Comparison of ENCODE assay signal across 9 mouse cellular contexts in the genomic region with DNA sequence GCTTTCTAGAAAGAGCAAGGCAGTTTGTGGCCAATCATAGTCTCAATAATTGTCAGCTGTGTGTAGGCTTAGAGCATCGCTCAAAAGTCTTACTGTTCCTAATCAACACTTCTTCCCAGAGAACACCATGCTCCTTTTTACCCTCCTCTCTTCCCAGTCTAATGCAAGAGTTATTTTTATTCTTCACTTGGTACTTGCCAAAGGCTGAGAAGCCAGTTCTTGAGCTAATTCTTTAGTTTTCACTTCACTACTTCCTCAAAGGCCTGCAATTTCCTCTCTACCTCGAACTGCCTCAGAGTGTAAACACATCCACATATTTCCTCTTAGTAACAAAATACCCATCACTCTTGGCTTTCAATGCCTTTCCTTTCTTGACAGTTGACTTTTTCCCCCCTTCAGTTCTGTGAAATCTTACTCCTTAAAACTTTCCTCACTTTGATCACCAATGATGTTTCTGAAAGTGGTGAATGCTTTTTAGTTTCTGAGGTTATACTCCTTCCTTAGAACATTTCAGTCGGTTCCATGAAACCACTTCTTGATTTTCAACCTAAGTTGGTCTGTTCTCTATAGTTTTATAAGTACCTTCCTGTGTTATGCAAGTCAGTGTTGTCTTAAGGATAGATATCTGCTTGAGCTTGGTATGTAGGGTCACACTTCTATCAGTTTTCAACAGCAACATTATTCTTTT. TPM values are rescaled to one million over a fixed set of nuclear protein-coding genes. Genes with fewer than 3 reads are reported as not detected.
DNase-seq lines count a peak whose midpoint lies in the region; ATAC-seq and TF ChIP-seq lines count a peak whose summit lies in the region.
"Had no signal": no experiment of that assay in that cellular context is flagged by ENCODE, and none has a peak within 500 bp of the region (broad histone marks: within the 10 kb centered on the region; RNA-seq: fewer than 3 reads in every experiment).

No protein-coding gene starts in this region.

- ATAC-seq in kidney, embryonic 15.5 days (replicated peaks; ENCODE audit: low FRiP score) = no peak
- no peak for ATAC-seq in liver, postnatal 0 days
- ATAC-seq in forebrain, embryonic 11.5 days (replicated peaks; ENCODE audit: low FRiP score) = no peak

- H3K4me3 ChIP-seq in kidney, embryonic 15.5 days (replicated peaks) = no peak overlapping the region
- no peak overlapping the region for H3K4me3 ChIP-seq in liver, postnatal 0 days (ENCODE audit: low read depth, low read length)
- H3K4me3 ChIP-seq in forebrain, embryonic 11.5 days (ENCODE audit: low read depth, low read length) = no peak overlapping the region
- H3K4me3 ChIP-seq: hindbrain, embryonic 15.5 days; limb, embryonic 12.5 days had no signal

- peak overlapping the region; percentile 5; the same call in 1 of the 2 replicates for H3K27ac ChIP-seq in kidney, embryonic 15.5 days
- H3K27ac ChIP-seq in liver, postnatal 0 days (ENCODE audit: low read depth) = peak overlapping the region; percentile 74
- no peak overlapping the region for H3K27ac ChIP-seq in forebrain, embryonic 11.5 days (ENCODE audit: low read depth, low read length)
- H3K27ac ChIP-seq: hindbrain, embryonic 15.5 days; limb, embryonic 12.5 days had no signal

- H3K9me3 ChIP-seq in kidney, embryonic 15.5 days (replicated peaks) = no peaks in the 10 kb centered on the region
- H3K9me3 ChIP-seq in liver, postnatal 0 days (ENCODE audit: low read length) = no peaks in the 10 kb centered on the region
- H3K9me3 ChIP-seq in forebrain, embryonic 11.5 days (ENCODE audit: control insufficient read depth, low read length) = no peaks in the 10 kb centered on the region
- H3K9me3 ChIP-seq: hindbrain, embryonic 15.5 days had no signal

- H3K4me1 ChIP-seq in kidney, embryonic 15.5 days = no peaks in the 10 kb centered on the region; the same call in 1 of the 2 replicates
- peaks cover 8% of the 10 kb centered on the region; the same call in 1 of the 2 replicates for H3K4me1 ChIP-seq in liver, postnatal 0 days (ENCODE audit: insufficient read depth)
- H3K4me1 ChIP-seq in forebrain, embryonic 11.5 days (replicated peaks; ENCODE audit: control insufficient read depth, insufficient read depth, low read length) = no peaks in the 10 kb centered on the region
- H3K4me1 ChIP-seq: hindbrain, embryonic 15.5 days; limb, embryonic 12.5 days had no signal

- no peak overlapping the region for H3K9ac ChIP-seq in kidney, embryonic 15.5 days
- H3K9ac ChIP-seq in liver, postnatal 0 days (replicated peaks) = no peak overlapping the region
- no peak overlapping the region for H3K9ac ChIP-seq in forebrain, embryonic 11.5 days (ENCODE audit: low read length)
- H3K9ac ChIP-seq: hindbrain, embryonic 15.5 days; limb, embryonic 12.5 days had no signal

- peaks cover 8% of the 10 kb centered on the region; the same call in 1 of the 2 replicates for H3K36me3 ChIP-seq in kidney, embryonic 15.5 days
- peaks cover 3% of the 10 kb centered on the region for H3K36me3 ChIP-seq in liver, postnatal 0 days (replicated peaks; ENCODE audit: insufficient read depth, low read length)
- peaks cover 2% of the 10 kb centered on the region; the same call in 1 of the 2 replicates for H3K36me3 ChIP-seq in forebrain, embryonic 11.5 days (ENCODE audit: control insufficient read depth, insufficient read depth, low read length)

- no peak for DNase-seq in kidney, adult 11 months
- DNase-seq in A20 (ENCODE audit: low read depth, low spot score) = peak; percentile 39
- DNase-seq in NIH3T3 (ENCODE audit: low read depth) = peak; percentile 14
- DNase-seq in liver, postnatal 0 days = no peak
- no peak for DNase-seq in urinary bladder, postnatal 4 days (ENCODE audit: low spot score in 2 of 2)
- no peak for DNase-seq in forebrain, embryonic 11.5 days (ENCODE audit: low spot score)

- TF ChIP-seq EP300 in liver, postnatal 0 days (IDR thresholded peaks at IDR 0.05; ENCODE audit: low read depth) = no peak

- 47% methylated on average over 3 of the region's 3 CpGs for WGBS in kidney, embryonic 15.5 days
- WGBS in liver, postnatal 0 days (ENCODE audit: insufficient replicate concordance) = 18% methylated on average over 3 of the region's 3 CpGs
- WGBS in forebrain, embryonic 11.5 days = 76% methylated on average over 3 of the region's 3 CpGs

- no peak for TF ChIP-seq CTCF in liver, postnatal 0 days (IDR thresholded peaks at IDR 0.05; ENCODE audit: low read depth)

- H3K27me3 ChIP-seq in kidney, embryonic 15.5 days = no peaks in the 10 kb centered on the region
- H3K27me3 ChIP-seq in liver, postnatal 0 days (ENCODE audit: insufficient read depth, low read length) = no peaks in the 10 kb centered on the region
- no peaks in the 10 kb centered on the region for H3K27me3 ChIP-seq in forebrain, embryonic 11.5 days (ENCODE audit: control insufficient read depth, insufficient read depth, low read length)
- H3K27me3 ChIP-seq: hindbrain, embryonic 15.5 days; limb, embryonic 12.5 days had no signal

- no peak overlapping the region for H3K4me2 ChIP-seq in kidney, embryonic 15.5 days
- peak overlapping the region; percentile 16; the same call in 1 of the 2 replicates for H3K4me2 ChIP-seq in liver, postnatal 0 days (ENCODE audit: low read depth, low read length)
- H3K4me2 ChIP-seq in forebrain, embryonic 11.5 days (ENCODE audit: low read depth, low read length, severe bottlenecking) = no peak overlapping the region
- H3K4me2 ChIP-seq: hindbrain, embryonic 15.5 days; limb, embryonic 12.5 days had no signal

RNA-seq across cellular contexts. Expression of a gene that starts 26.7 kb away (rescaled TPM):
- polyA plus RNA-seq in kidney, embryonic 15.5 days (2015; fragmentation: Nextera tagmentation; extraction: Ambion mirVana) = 9.5 and 9.8 TPM in 2 replicates
- polyA plus RNA-seq in liver, postnatal 0 days (2015; fragmentation: Nextera tagmentation; extraction: Ambion mirVana) = 5.0 and 5.2 TPM in 2 replicates
- 12.0 and 13.4 TPM in 2 replicates for polyA plus RNA-seq in forebrain, embryonic 11.5 days (2014; fragmentation: Nextera tagmentation; extraction: Ambion mirVana)

RNA-seq across cellular contexts. Expression of a gene that starts 57.9 kb away (rescaled TPM):
- polyA plus RNA-seq in kidney, embryonic 15.5 days (2015; fragmentation: Nextera tagmentation; extraction: Ambion mirVana) = 34.2 and 34.7 TPM in 2 replicates
- polyA plus RNA-seq in liver, postnatal 0 days (2015; fragmentation: Nextera tagmentation; extraction: Ambion mirVana) = 10.6 and 14.7 TPM in 2 replicates
- polyA plus RNA-seq in forebrain, embryonic 11.5 days (2014; fragmentation: Nextera tagmentation; extraction: Ambion mirVana) = 26.6 and 29.6 TPM in 2 replicates

Comparison
In these comparisons a context has a peak if more than half of its experiments do, and no peak if none do; other contexts are left out.
1. DNase-seq: peak in A20 (single experiment) and NIH3T3 (single experiment); none in kidney, adult 11 months (single experiment), liver, postnatal 0 days (single experiment), urinary bladder, postnatal 4 days (0 of 2) and forebrain, embryonic 11.5 days (single experiment).